In genomic region chr19:10831424-10831823, GRCm38 (mm10) we compare ENCODE assay signal across 9 mouse cellular contexts. TPM values are rescaled to one million over a fixed set of nuclear protein-coding genes. Genes with fewer than 3 reads are reported as not detected.
DNase-seq lines count a peak whose midpoint lies in the region; ATAC-seq lines count a peak whose summit lies in the region.
"Had no signal": no experiment of that assay in that cellular context is flagged by ENCODE, and none has a peak within 500 bp of the region (broad histone marks: within the 10 kb centered on the region; RNA-seq: fewer than 3 reads in every experiment).

No protein-coding gene starts in this region.

- no peaks in the 10 kb centered on the region for H3K27me3 ChIP-seq in liver, embryonic 11.5 days (replicated peaks; ENCODE audit: control insufficient read depth, insufficient read depth, low read length)
- H3K27me3 ChIP-seq: heart, embryonic 13.5 days had no signal

- no peaks in the 10 kb centered on the region for H3K4me1 ChIP-seq in liver, embryonic 11.5 days (replicated peaks; ENCODE audit: control insufficient read depth, insufficient read depth, low read length)

- peak; percentile 69 to 79 for ATAC-seq in hematopoietic stem cell, adult 5-6 weeks (replicated peaks in 1 of 2; ENCODE audit: insufficient read depth in 1 of 2, low FRiP score in 2 of 2, low TSS enrichment in 1 of 2, low read depth in 1 of 2, poor library complexity in 2 of 2, severe bottlenecking in 2 of 2)
- ATAC-seq in liver, embryonic 11.5 days (replicated peaks; ENCODE audit: low FRiP score), result 0 out of 2 replicates have a peak, but pooled peaks have one; percentile 43

- H3K27ac ChIP-seq in liver, embryonic 11.5 days (ENCODE audit: low read depth, low read length), result no peak overlapping the region
- H3K27ac ChIP-seq: heart, embryonic 13.5 days had no signal

- 5% methylated on average over 5 of the region's 5 CpGs for WGBS in liver, embryonic 11.5 days

- no peak overlapping the region for H3K4me3 ChIP-seq in liver, embryonic 11.5 days (ENCODE audit: low read depth, low read length)
- H3K4me3 ChIP-seq: heart, embryonic 13.5 days had no signal

- peak; percentile 24 for DNase-seq in ovary, adult 18-20 months (ENCODE audit: low spot score)
- no peak for DNase-seq in ovary, postnatal 10 days (ENCODE audit: low spot score)
- DNase-seq in adrenal gland, postnatal 10 days, result peak; percentile 84
- DNase-seq in embryo, embryonic 11.5 days (ENCODE audit: low read depth, low spot score), result peak; percentile 30
- peak; percentile 56 for DNase-seq in liver, embryonic 11.5 days (ENCODE audit: low spot score)
- peak; percentile 82 for DNase-seq in retina, postnatal 1 day
- DNase-seq in urinary bladder, postnatal 36 days (ENCODE audit: low spot score in 2 of 2), result peak; percentile 61 to 68

- H3K9ac ChIP-seq in liver, embryonic 11.5 days (ENCODE audit: low read depth, low read length), result no peak overlapping the region
- H3K9ac ChIP-seq: heart, embryonic 13.5 days had no signal

- H3K9me3 ChIP-seq in liver, embryonic 11.5 days (ENCODE audit: control insufficient read depth, low read length), result no peaks in the 10 kb centered on the region
- H3K9me3 ChIP-seq: heart, embryonic 13.5 days had no signal

- no peaks in the 10 kb centered on the region for H3K36me3 ChIP-seq in liver, embryonic 11.5 days (ENCODE audit: control insufficient read depth, insufficient read depth, low read length)
- H3K36me3 ChIP-seq: heart, embryonic 13.5 days had no signal

- H3K4me2 ChIP-seq in liver, embryonic 11.5 days, result no peak overlapping the region
- H3K4me2 ChIP-seq: heart, embryonic 13.5 days had no signal

RNA-seq across cellular contexts. Expression of gene Cd6, which starts 1.6 kb away (rescaled TPM):
- total RNA-seq in adrenal gland, postnatal 10 days (2021), result 1 to 10 TPM; 2.3 to 4.1 TPM
- total RNA-seq in hematopoietic stem cell, adult 5-6 weeks (2017), result 1.6 and 3.4 TPM in 2 replicates
- not detected in 2 replicates for polyA plus RNA-seq in liver, embryonic 11.5 days (2014; fragmentation: Nextera tagmentation; extraction: Ambion mirVana)

RNA-seq across cellular contexts. Expression of gene Slc15a3, which starts 8.1 kb away (rescaled TPM):
- total RNA-seq in adrenal gland, postnatal 10 days (2021), result 1 to 10 TPM; 3.2 to 3.5 TPM
- total RNA-seq in hematopoietic stem cell, adult 5-6 weeks (2017), result 0.94 and 9.2 TPM in 2 replicates
- 1.1 and 1.2 TPM in 2 replicates for polyA plus RNA-seq in liver, embryonic 11.5 days (2014; fragmentation: Nextera tagmentation; extraction: Ambion mirVana)

RNA-seq across cellular contexts. Expression of gene Tmem132a, which starts 38.3 kb away (rescaled TPM):
- 10 to 100 TPM; 22.3 to 23.1 TPM for total RNA-seq in adrenal gland, postnatal 10 days (2021)
- total RNA-seq in hematopoietic stem cell, adult 5-6 weeks (2017), result 0.40 and 4.1 TPM in 2 replicates
- 27.2 and 27.7 TPM in 2 replicates for polyA plus RNA-seq in liver, embryonic 11.5 days (2014; fragmentation: Nextera tagmentation; extraction: Ambion mirVana)

RNA-seq across cellular contexts. Expression of gene Tmem109, which starts 50.4 kb away (rescaled TPM):
- total RNA-seq in adrenal gland, postnatal 10 days (2021), result 10 to 100 TPM; 84.0 to 93.2 TPM
- total RNA-seq in hematopoietic stem cell, adult 5-6 weeks (2017), result 17.5 and 20.7 TPM in 2 replicates
- 42.7 and 45.4 TPM in 2 replicates for polyA plus RNA-seq in liver, embryonic 11.5 days (2014; fragmentation: Nextera tagmentation; extraction: Ambion mirVana)
